Mouse (Mus musculus) heart, postnatal 36 days (tissue): Measurements from ENCODE around the gene Dynll2. TPM values are rescaled to one million over a fixed set of nuclear protein-coding genes. Genes with fewer than 3 reads are reported as not detected.
A peak's percentile ranks its signal among the peaks of the same experiment; 100 is the strongest.

Experiments used
- DNase-seq, 2 experiments: peaks; one replicate each; pipeline ENCODE4 v3.0.0; 2021 to 2022
- intact Hi-C: fragments of 180-260 bp; cut with DNase I; formaldehyde crosslinking; loops from one replicate; pipeline ENCODE4 v1.15.1; 2025
- total RNA-seq, 2 experiments: library from RNA; stranded (reverse); gene quantifications; 2 replicates each; pipeline ENCODE4 v1.2.3; 2021

Dynll2 gene
- 100 to 1,000 TPM; 340 to 392 TPM for total RNA-seq

GRCm38 (mm10) chr11:87986831-87987793 lies at the start of gene Dynll2:
TSS of gene Dynll2 (minus strand) at chr11:87987533.
- peak; percentile 78 to 86 for DNase-seq

GRCm38 (mm10) chr11:88036761-88037251 lies 49.5 kb upstream of the Dynll2 start:
- no peak for DNase-seq
- intact Hi-C loops, result no loop called here

More at GRCm38 (mm10) chr11:87986831-87987793, at the start of gene Dynll2:
- intact Hi-C loops, result loop anchor here (2.0 kb wide), 2 partner anchors 60 to 216 kb away; partner anchors contain the start of gene Srsf1

GRCm38 (mm10) chr11:88035970-88036369 lies 48.6 kb upstream of the Dynll2 start:
- intact Hi-C loops, result no loop called here
- no peak for DNase-seq

GRCm38 (mm10) chr11:88031753-88032152 lies 44.4 kb upstream of the Dynll2 start:
- intact Hi-C loops, result no loop called here
- no peak for DNase-seq

DNA sequence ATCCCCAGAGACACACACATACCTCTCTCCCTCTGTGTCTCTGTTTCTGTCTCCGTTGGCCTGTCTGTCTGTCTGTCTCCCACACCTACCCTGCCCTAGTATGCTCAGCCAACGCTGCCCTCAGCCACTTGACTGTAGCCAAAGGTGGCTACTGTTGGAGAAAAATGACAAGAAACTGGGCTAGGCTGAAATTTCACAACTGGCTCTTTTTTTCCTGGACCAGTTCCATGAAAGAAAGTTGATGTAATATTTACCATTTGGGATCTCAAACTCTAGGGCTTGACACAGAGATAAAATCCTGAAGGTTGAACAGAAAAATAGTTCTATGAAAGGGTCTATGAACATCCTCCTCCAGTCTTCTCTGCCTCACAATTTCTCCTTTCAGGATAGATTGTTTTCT lies 43.5 kb upstream of the Dynll2 start:
- DNase-seq, result no peak
- intact Hi-C loops, result no loop called here

GRCm38 (mm10) chr11:88030219-88030618 lies 42.9 kb upstream of the Dynll2 start:
- intact Hi-C loops, result no loop called here
- DNase-seq, result no peak

DNA sequence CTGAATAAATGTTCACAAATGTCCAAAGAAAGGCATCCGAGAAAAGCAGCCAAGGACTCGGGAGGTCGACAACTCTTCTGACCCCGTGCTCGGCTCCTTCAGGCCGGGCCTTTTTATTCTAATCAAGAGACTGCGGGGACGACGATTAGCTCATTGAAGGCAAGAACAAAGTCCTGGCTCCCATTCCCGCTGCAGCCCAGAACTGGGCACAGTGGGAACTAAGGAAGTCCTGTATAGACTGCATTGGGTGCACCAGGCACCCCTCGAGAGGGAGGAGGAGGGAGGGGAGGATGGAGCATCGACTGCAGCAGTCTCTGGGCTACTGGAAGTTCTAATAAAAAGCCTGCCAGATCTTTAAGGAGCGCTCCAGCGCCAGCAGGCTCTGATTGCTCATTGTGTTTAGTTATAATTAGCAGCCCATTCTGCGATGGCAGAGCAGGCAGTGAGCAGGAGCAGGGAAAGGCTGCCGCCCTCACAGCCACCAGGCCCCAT lies 40.9 kb upstream of the Dynll2 start:
- no peak for DNase-seq

DNA sequence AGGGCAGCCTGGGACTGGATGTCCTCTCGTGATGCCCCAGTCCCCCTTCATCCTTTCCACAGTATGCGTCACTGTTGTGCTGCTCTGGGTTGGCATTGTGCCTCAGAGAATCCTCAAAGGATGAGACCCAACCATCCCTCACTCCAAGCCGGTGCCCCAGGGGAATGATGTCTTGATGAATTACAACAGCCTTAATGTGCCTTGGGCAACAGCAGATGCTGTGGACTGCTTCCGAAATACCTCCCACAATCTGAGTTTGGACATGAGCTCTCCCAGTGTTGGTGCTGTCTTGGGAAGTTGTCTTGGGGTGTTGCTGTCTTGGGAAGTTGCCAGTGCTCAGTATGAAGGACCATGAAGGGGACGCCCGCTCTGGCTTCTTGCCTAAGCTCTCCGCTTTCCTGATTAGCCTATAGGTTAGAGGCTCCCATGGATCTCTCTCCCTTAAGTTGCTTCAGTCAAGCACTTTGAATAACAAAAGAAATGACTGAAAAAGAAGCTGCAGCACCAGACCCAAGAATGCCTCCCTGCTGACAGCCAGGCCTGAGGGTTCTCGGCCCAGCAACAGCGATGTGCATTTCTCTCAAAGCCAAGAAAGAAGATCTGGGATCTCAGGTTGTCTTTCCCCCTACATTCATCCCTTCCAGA lies 40.2 kb upstream of the Dynll2 start:
- no peak for DNase-seq
- intact Hi-C loops, result no loop called here

More for the DNA sequence above, 40.9 kb upstream of the Dynll2 start:
- intact Hi-C loops, result no loop called here

DNA sequence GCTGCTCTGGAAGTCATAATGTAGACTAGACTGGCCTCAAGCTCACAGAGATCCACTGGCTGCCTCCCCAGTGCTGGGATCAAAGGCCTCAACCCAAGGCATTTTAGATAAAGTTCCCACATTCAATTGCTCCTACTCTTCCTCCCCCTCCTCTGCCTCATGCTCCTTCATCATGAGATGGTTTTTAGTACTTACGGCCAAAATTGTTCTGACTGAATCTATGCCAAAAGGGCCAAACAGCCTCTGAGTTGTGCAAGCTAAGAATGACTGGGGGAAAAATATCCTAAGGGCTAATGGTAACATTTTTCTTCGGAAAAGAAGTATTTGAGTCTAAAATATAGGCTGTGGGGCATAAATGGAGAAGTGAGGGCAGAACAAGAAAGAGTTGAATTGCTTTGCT lies 36.6 kb upstream of the Dynll2 start:
- no peak for DNase-seq
- intact Hi-C loops, result no loop called here

DNA sequence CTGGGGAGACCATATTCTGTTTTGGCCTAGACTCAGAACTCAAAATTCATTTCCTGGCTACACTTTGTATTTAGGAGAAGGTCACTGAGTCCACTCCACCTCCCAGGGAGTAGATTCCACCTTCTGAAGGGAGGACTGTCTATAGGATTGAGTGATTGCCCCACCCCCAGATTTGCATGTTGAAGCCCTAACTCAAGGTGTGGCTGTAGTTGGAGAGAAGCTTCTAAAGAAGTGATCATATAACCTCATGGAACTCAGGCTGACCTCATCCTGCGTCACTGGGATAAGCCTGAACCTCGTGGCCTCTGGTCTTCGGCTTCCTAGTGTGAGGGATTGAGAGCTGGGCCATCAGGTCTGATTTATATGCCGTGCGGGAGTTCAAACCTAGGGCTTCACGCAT lies 28.5 kb upstream of the Dynll2 start:
- DNase-seq, result no peak
- intact Hi-C loops, result no loop called here

- DNase-seq, result no peak
- intact Hi-C loops, result no loop called here
Measured at GRCm38 (mm10) chr11:88015161-88015560, 27.8 kb upstream of the Dynll2 start.

- DNase-seq, result no peak
- intact Hi-C loops, result no loop called here
Measured at GRCm38 (mm10) chr11:88013632-88014031, 26.3 kb upstream of the Dynll2 start.

DNA sequence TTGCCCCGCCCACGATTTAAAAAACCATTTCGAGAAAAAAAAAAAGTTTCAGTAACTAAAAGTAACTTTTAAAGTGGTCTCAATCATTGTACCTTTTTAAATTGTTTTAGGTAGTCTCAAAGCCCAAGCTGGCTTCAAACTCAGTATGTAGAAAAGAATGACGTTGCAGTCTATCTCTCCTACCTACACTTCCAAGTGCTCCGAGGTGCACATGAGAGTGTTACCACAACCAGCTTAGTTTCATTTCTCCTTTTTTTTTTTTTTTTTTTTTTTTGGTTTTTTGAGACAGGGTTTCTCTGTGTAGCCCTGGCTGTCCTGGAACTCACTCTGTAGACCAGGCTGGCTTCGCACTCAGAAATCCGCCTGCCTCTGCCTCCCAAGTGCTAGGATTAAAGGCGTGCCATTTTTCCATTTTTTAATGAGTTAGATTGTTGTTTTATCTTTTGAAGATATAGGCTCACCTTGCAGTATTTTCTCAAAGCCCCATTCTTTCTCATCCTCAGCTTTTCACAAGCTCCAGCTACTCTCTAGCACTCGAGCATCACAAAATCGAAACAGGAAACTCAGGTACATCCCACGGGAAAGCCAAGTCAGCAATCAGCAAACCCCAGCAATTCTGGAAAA lies 25.4 kb upstream of the Dynll2 start:
- no peak for DNase-seq
- intact Hi-C loops, result no loop called here

DNA sequence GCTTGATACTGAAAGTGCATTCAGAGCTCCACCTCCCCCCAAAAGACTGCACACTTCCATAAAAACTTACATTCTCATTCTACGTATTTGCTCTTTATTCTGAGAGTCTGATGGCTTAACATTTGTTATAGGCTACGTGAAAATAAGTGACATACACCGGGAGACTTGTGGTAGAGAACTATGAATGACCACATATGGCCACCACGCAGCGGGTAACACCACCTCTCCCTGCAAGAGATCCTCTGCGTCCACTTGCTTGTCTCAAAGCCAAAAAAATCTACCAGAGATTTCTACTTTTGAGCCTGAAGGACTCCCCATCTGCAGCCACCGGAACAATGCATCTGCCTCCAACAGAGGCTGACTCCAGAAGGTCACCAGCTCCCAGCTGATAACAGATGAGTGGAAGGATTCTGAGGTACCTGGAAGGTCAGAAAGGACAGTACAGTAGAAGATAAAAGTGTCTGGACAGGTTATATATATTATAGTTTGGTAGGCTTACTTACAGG lies 24.6 kb upstream of the Dynll2 start:
- DNase-seq, result no peak
- intact Hi-C loops, result no loop called here

GRCm38 (mm10) chr11:88011208-88011913 lies 24.0 kb upstream of the Dynll2 start:
- DNase-seq, result no peak
- intact Hi-C loops, result no loop called here

GRCm38 (mm10) chr11:88009542-88010190 lies 22.3 kb upstream of the Dynll2 start:
- peak; percentile 13 to 18 for DNase-seq
- intact Hi-C loops, result no loop called here

DNA sequence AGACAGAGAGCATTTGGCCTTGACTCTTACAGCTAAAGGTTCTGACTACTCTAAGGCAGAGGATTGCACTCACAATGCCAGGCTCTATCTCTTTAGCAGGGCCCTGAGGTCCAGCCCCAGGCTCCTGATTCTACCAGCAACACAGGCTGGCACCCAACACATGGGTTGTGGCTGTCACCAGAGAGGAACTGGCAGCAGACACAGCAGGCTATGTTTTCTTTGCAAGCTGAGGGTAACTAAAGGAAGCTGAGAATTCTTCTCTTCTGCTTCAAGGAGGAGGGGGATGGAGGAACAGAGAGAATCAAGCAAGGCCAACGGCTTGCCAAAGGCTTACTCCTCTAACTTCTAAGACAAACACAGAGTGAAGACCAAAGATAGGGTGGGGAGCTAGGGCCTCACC lies 21.3 kb upstream of the Dynll2 start:
- DNase-seq, result no peak
- intact Hi-C loops, result no loop called here

DNA sequence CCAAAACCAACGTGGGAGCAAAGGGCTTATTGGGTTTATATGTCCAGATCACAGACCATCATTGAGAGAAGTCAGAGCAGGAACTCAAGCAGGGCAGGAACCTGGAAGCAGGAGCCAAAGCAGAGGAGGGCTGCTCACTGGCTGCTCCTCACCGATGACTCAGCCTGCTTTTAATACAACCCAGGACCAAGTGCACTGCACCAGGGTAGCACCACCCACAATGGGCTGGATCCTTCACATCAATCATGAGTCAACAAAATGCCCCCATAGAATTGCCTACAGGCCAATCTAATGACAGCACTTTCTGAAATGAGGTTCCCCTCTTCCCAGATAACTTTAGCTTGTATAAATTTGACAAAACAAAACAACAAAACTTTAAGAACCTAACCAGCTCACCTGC lies 16.8 kb upstream of the Dynll2 start:
- intact Hi-C loops, result no loop called here
- no peak for DNase-seq

DNA sequence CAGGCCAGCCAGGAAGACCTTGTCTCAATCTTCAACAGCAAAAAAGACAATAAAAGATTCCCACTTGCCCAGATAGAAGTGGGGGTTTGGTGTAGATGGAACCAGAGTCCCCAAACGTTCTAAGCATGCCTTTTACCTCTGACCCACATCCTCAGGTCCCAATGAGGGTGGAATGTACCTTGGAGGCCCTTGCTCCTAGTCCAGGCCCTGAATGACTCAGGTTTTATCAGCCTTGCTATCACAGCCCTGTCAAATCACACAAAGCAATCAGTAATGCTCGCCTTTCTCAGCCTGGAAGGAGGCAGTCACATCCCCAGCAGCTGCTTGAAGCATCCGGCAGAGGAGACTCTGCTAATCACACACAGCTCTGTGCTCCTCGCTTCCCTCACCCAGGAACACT lies 15.4 kb upstream of the Dynll2 start:
- intact Hi-C loops, result no loop called here
- DNase-seq, result no peak

DNA sequence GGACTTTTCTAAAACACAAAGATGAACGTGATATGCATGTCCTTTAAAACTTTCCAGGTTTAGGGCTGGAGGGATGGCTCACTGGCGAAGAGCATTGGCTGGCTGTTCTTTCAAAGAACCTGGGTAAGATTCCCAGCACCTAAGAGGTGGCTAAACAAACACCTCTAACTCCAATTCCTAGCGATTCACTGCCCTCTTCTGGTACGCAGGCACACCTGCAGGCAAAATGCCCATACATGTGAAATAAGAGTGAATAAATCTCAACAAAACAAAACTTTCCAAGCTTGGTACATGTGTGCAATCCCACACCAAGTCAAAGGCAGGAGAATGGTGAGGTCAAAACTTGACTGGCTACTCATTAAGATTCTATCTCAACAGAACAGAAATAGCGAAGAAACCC lies 12.4 kb upstream of the Dynll2 start:
- intact Hi-C loops, result no loop called here
- DNase-seq, result no peak
